Mouse (Mus musculus) limb, embryonic 14.5 days (tissue): ENCODE measurements at regions not wholly inside any gene's neighbourhood (a gene's known extent, or its start where the extent isn't known, plus 50 kb on each side); places are given as distances from the start of the nearest gene placed in this dataset.

Experiments used
- ATAC-seq: fragments of 200-750 bp; cut with Nextera tagmentation; 2 replicates; pipeline ENCODE4 v1.8.0; 2017; ENCODE audit warnings: low read depth, moderate number of reproducible peaks, moderate TSS enrichment; ENCODE audit not compliant: low FRiP score
- DNase-seq: peaks from one replicate; pipeline ENCODE4 v3.0.0-alpha.2; 2015; ENCODE audit warnings: low spot score
- H3K27ac ChIP-seq: fragments of 300-500 bp; sonication (generic); replicated peaks from 2 replicates; pipeline ENCODE4 v1.5.1; 2014; ENCODE audit warnings: low read depth, mild to moderate bottlenecking, low read length, moderate library complexity, mixed read lengths
- H3K27me3 ChIP-seq: fragments of 300-500 bp; sonication (generic); 2 replicates; pipeline ENCODE4 v1.6.1; 2014; ENCODE audit warnings: low read length, mixed read lengths; ENCODE audit not compliant: control insufficient read depth, insufficient read depth
- H3K36me3 ChIP-seq: fragments of 300-500 bp; sonication (generic); 2 replicates; pipeline ENCODE4 v1.6.1; 2014; ENCODE audit warnings: mild to moderate bottlenecking, low read length, moderate library complexity, mixed read lengths; ENCODE audit not compliant: control insufficient read depth, insufficient read depth
- H3K4me1 ChIP-seq: fragments of 300-500 bp; sonication (generic); 2 replicates; pipeline ENCODE4 v1.6.1; 2014; ENCODE audit warnings: antibody characterized with exemption, low read length, mixed read lengths; ENCODE audit not compliant: control insufficient read depth, insufficient read depth
- H3K4me2 ChIP-seq: fragments of 300-500 bp; sonication (generic); replicated peaks from 2 replicates; pipeline ENCODE4 v1.6.1; 2014; ENCODE audit warnings: low read depth, mild to moderate bottlenecking, low read length, moderate library complexity; ENCODE audit not compliant: severe bottlenecking
- H3K4me3 ChIP-seq: fragments of 300-500 bp; sonication (generic); replicated peaks from 2 replicates; pipeline ENCODE4 v1.5.1; 2014; ENCODE audit warnings: low read length
- H3K9ac ChIP-seq: fragments of 300-500 bp; sonication (generic); 2 replicates; pipeline ENCODE4 v1.6.1; 2014; ENCODE audit warnings: mild to moderate bottlenecking, low read depth, low read length, moderate library complexity; ENCODE audit not compliant: severe bottlenecking
- H3K9me3 ChIP-seq: fragments of 300-500 bp; sonication (generic); 2 replicates; pipeline ENCODE4 v1.6.1; 2016; ENCODE audit warnings: low read length; ENCODE audit not compliant: control insufficient read depth
- POLR2A ChIP-seq: fragments of 200-500 bp; IDR thresholded peaks from 2 replicates; pipeline ENCODE4 v1.8.0; 2012; ENCODE audit warnings: inconsistent platforms, mild to moderate bottlenecking, moderate library complexity, borderline replicate concordance; ENCODE audit not compliant: insufficient read depth, insufficient read length; ENCODE audit errors: extremely low read depth
- WGBS: fragments of 180-500 bp; shearing (Covaris S2); extraction: QIAGEN DNeasy Blood & Tissue Kit; methylation state at CpG from one replicate; pipeline ENCODE4 v1.1.7; 2014; 5-methylcytosine and 5-hydroxymethylcytosine counted together

DNA sequence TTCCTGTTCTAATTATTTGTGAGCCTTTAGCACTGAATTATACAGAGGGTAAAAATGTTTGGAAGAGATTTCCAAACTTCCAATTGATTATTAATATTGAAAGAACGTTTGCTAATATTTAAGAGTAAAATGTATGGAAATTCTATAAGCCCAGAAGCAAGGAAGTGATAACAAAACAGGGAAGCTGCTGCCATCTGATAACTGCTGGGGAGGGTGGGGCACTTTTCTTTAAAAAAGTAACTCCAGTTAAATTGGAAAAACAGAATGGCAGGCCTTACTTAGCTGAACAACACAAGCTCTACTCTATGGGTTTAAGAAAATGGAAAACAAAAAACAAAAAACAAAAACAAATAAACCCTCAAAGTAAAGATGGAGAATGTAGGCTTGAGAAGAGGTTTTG, 1327.7 kb downstream of the Hace1 start:
- ATAC-seq, result no peak
- Histone ChIP-seq H3K9me3 (no peaks in the 10 kb centered on the region), H3K4me2 (no peak overlapping the region), H3K27ac (no peak overlapping the region), H3K27me3 (no peaks in the 10 kb centered on the region), H3K4me1 (no peaks in the 10 kb centered on the region), H3K9ac (no peak overlapping the region), H3K4me3 (no peak overlapping the region), H3K36me3 (no peaks in the 10 kb centered on the region)
- WGBS, result 69% methylated on average over 1 of the region's 1 CpGs
- TF ChIP-seq POLR2A, result no peak
- no peak for DNase-seq

DNA sequence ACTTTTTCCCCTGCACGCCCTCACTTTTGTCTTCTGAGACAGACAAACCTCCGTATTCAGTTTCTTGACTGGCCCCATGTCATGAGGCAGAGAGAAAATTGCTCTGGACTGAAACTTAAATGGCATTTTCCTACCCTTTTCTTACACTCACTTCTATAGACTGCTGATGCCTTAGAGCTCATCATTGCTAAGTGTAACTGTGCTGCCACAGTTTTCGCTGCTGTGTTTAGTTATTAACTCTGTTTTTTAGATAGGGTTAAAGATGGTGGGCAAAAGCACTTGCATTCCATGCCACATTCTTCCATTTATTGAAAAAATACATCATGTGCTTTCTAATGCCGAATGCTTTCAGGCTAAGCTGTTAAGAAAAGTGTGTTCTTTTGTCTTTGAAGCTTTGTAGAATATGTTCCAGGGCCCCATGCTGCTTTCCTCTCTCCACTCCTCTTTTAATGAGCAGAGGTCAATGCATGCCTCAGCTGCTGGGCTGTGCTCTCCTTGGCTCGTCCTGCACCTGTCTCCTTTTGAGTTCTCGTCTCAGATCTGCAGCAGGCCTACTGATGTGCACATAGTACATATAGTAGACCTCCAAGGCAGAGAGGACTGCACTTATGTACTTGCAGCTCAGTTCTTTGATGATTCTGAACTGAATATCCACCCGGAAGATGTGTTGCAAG, 1345.0 kb downstream of the Hace1 start:
- no peak overlapping the region for H3K4me2 ChIP-seq
- DNase-seq (no peak), ATAC-seq (no peak)
- H3K4me3 ChIP-seq, result no peak overlapping the region
- TF ChIP-seq POLR2A, result no peak
- no peaks in the 10 kb centered on the region for H3K4me1 ChIP-seq
- no peaks in the 10 kb centered on the region for H3K27me3 ChIP-seq
- no peaks in the 10 kb centered on the region for H3K9me3 ChIP-seq
- no peak overlapping the region for H3K27ac ChIP-seq
- no peaks in the 10 kb centered on the region for H3K36me3 ChIP-seq
- H3K9ac ChIP-seq, result no peak overlapping the region
- 60% methylated on average over 7 of the region's 7 CpGs for WGBS

DNA sequence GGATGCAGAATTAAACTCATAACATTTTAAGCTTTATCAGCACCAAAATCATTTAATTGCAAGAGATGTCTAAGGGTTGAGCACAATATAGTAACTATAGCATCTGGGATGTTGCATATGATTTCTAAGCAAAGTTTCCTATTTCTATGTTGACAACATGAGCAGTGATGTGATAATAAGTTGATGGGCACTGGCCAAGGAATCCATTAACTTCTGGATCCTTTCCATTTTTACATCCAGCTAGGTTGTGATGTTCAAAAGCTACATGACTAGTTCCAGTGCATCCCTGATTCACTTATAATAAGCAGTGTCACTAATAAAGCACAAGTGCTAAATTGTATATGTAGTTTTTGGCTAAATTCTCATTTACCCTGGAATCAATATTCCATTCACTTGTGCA, 1356.7 kb downstream of the Hace1 start:
- TF ChIP-seq POLR2A, result no peak
- Histone ChIP-seq H3K9ac (no peak overlapping the region), H3K9me3 (no peaks in the 10 kb centered on the region), H3K27me3 (no peaks in the 10 kb centered on the region), H3K36me3 (no peaks in the 10 kb centered on the region), H3K4me2 (no peak overlapping the region), H3K4me3 (no peak overlapping the region), H3K27ac (no peak overlapping the region), H3K4me1 (no peaks in the 10 kb centered on the region)
- ATAC-seq (no peak), DNase-seq (no peak)

GRCm38 (mm10) chr10:46936248-46936970, 1358.8 kb downstream of the Hace1 start:
- WGBS, result 51% methylated on average over 5 of the region's 5 CpGs
- Histone ChIP-seq H3K4me3 (no peak overlapping the region), H3K4me1 (no peaks in the 10 kb centered on the region), H3K9ac (no peak overlapping the region), H3K36me3 (no peaks in the 10 kb centered on the region), H3K27ac (no peak overlapping the region), H3K9me3 (no peaks in the 10 kb centered on the region), H3K4me2 (no peak overlapping the region), H3K27me3 (no peaks in the 10 kb centered on the region)
- no peak for DNase-seq
- no peak for TF ChIP-seq POLR2A
- no peak for ATAC-seq

DNA sequence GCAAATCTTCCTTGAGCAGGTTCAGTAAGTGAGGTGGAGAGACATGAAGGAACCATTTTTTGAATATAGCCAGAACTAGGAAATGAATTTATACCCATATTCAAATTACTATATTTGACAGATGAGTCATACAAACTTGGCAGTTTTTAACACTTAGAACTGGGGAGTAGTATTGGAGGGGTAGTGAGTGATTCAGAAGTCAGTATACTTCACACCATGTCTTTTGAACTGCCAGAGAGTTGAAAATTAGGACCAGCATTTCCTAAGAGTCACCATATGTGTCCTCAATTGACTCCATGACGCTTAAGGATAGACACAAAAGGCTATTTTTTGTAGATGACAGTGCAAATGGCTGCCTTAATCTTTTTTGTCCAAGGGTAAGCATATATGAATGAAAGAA, 1361.7 kb downstream of the Hace1 start:
- no peak overlapping the region for H3K27ac ChIP-seq
- no peaks in the 10 kb centered on the region for H3K36me3 ChIP-seq
- no peaks in the 10 kb centered on the region for H3K27me3 ChIP-seq
- WGBS, result 27% methylated on average over 1 of the region's 1 CpGs
- no peak for TF ChIP-seq POLR2A
- H3K9me3 ChIP-seq, result no peaks in the 10 kb centered on the region
- DNase-seq (no peak), ATAC-seq (no peak)
- H3K4me3 ChIP-seq, result no peak overlapping the region
- no peak overlapping the region for H3K4me2 ChIP-seq
- H3K4me1 ChIP-seq, result no peaks in the 10 kb centered on the region
- H3K9ac ChIP-seq, result no peak overlapping the region
